Mouse (Mus musculus) erythroblast, embryonic 14.5 days (primary cell): ENCODE data around the gene Scarf1. TPM values are rescaled to one million over a fixed set of nuclear protein-coding genes. Genes with fewer than 3 reads are reported as not detected.

Source experiments
- H3K27me3 ChIP-seq: 2 replicates; pipeline ENCODE4 v1.6.1; 2012; ENCODE audit warnings: inconsistent platforms; ENCODE audit not compliant: control insufficient read depth
- H3K36me3 ChIP-seq: 2 replicates; pipeline ENCODE4 v1.6.1; 2012; ENCODE audit warnings: mild to moderate bottlenecking, inconsistent platforms; ENCODE audit not compliant: control insufficient read depth
- H3K4me1 ChIP-seq: 2 replicates; pipeline ENCODE4 v1.6.1; 2012; ENCODE audit warnings: inconsistent platforms; ENCODE audit not compliant: control insufficient read depth
- H3K4me3 ChIP-seq: replicated peaks from 2 replicates; pipeline ENCODE3; 2012; ENCODE audit warnings: moderate library complexity, mild to moderate bottlenecking, inconsistent platforms
- H3K9me3 ChIP-seq: 2 replicates; pipeline ENCODE4 v1.6.1; 2012; ENCODE audit warnings: low read length, inconsistent platforms, mixed read lengths; ENCODE audit not compliant: control insufficient read depth
- GATA1 ChIP-seq: IDR thresholded peaks from 2 replicates; pipeline ENCODE4 v1.6.1; 2012; ENCODE audit warnings: low read length, inconsistent platforms, mixed read lengths
- TAL1 ChIP-seq: IDR thresholded peaks from 3 replicates; pipeline ENCODE4 v1.6.1; 2012; ENCODE audit warnings: low read length, inconsistent platforms, mixed read lengths
- polyA plus RNA-seq: library from polyadenylated mRNA; stranded (reverse); fragments of >175 nt; gene quantifications from 2 replicates; pipeline ENCODE4 v1.2.3, GENCODE M21; 2012

The Scarf1 gene
- polyA plus RNA-seq, result 0.04 and 0.06 TPM in 2 replicates

- TF ChIP-seq GATA1 (no peak), TAL1 (no peak)
- H3K9me3 ChIP-seq, result no peaks in the 10 kb centered on the region
- peaks cover 35% of the 10 kb centered on the region for H3K36me3 ChIP-seq
- peaks cover 24% of the 10 kb centered on the region for H3K4me1 ChIP-seq
- no peak within 1 kb of the TSS for H3K4me3 ChIP-seq
- no peaks in the 10 kb centered on the region for H3K27me3 ChIP-seq
Measured at GRCm38 (mm10) chr11:75513336-75513735, at the start of gene Scarf1. TSS of gene Scarf1 (plus strand) at chr11:75513540.

GRCm38 (mm10) chr11:75463624-75464023, 49.7 kb upstream of the Scarf1 start:
- H3K4me3 ChIP-seq, result peak overlapping the region; percentile 74
- peaks cover 3% of the 10 kb centered on the region for H3K9me3 ChIP-seq
- H3K36me3 ChIP-seq, result peaks cover 48% of the 10 kb centered on the region
- H3K4me1 ChIP-seq, result peaks cover 86% of the 10 kb centered on the region
- no peak for TF ChIP-seq TAL1
- TF ChIP-seq GATA1, result no peak
- H3K27me3 ChIP-seq, result no peaks in the 10 kb centered on the region

GRCm38 (mm10) chr11:75464417-75464816, 48.9 kb upstream of the Scarf1 start:
- peaks cover 83% of the 10 kb centered on the region for H3K4me1 ChIP-seq

GRCm38 (mm10) chr11:75465051-75465450, 48.3 kb upstream of the Scarf1 start:
- H3K9me3 ChIP-seq, result peaks cover 3% of the 10 kb centered on the region
- peaks cover 80% of the 10 kb centered on the region for H3K4me1 ChIP-seq

More at GRCm38 (mm10) chr11:75464417-75464816, 48.9 kb upstream of the Scarf1 start:
- TF ChIP-seq TAL1 (no peak), GATA1 (no peak)
- H3K4me3 ChIP-seq, result peak overlapping the region; percentile 13
- H3K36me3 ChIP-seq, result peaks cover 49% of the 10 kb centered on the region
- H3K27me3 ChIP-seq, result no peaks in the 10 kb centered on the region
- peaks cover 3% of the 10 kb centered on the region for H3K9me3 ChIP-seq

GRCm38 (mm10) chr11:75466731-75467505, 46.4 kb upstream of the Scarf1 start:
- TF ChIP-seq GATA1, result no peak
- no peak for TF ChIP-seq TAL1
- H3K4me3 ChIP-seq, result peak overlapping the region; percentile 69
- peaks cover 53% of the 10 kb centered on the region for H3K36me3 ChIP-seq
- H3K9me3 ChIP-seq, result peaks cover 3% of the 10 kb centered on the region
- H3K27me3 ChIP-seq, result no peaks in the 10 kb centered on the region
- H3K4me1 ChIP-seq, result peaks cover 75% of the 10 kb centered on the region

More at GRCm38 (mm10) chr11:75465051-75465450, 48.3 kb upstream of the Scarf1 start:
- peak overlapping the region; percentile 5 for H3K4me3 ChIP-seq
- no peaks in the 10 kb centered on the region for H3K27me3 ChIP-seq
- TF ChIP-seq GATA1 (no peak), TAL1 (no peak)
- peaks cover 53% of the 10 kb centered on the region for H3K36me3 ChIP-seq

- Histone ChIP-seq H3K4me1 (peaks cover 74% of the 10 kb centered on the region), H3K4me3 (peak overlapping the region; percentile 69), H3K27me3 (no peaks in the 10 kb centered on the region), H3K9me3 (peaks cover 3% of the 10 kb centered on the region), H3K36me3 (peaks cover 49% of the 10 kb centered on the region)
- TF ChIP-seq GATA1 (peak; percentile 28; the same call in 1 of the 2 replicates), TAL1 (no peak)
Measured at GRCm38 (mm10) chr11:75467512-75468215, 45.7 kb upstream of the Scarf1 start.

- H3K4me1 ChIP-seq, result peaks cover 74% of the 10 kb centered on the region
- no peak for TF ChIP-seq TAL1
- H3K36me3 ChIP-seq, result peaks cover 44% of the 10 kb centered on the region
- no peaks in the 10 kb centered on the region for H3K27me3 ChIP-seq
- H3K9me3 ChIP-seq, result peaks cover 3% of the 10 kb centered on the region
- H3K4me3 ChIP-seq, result peak overlapping the region; percentile 69
Measured at GRCm38 (mm10) chr11:75468410-75468809, 44.9 kb upstream of the Scarf1 start.

GRCm38 (mm10) chr11:75469261-75469660, 44.1 kb upstream of the Scarf1 start:
- Histone ChIP-seq H3K4me3 (no peak overlapping the region), H3K36me3 (peaks cover 35% of the 10 kb centered on the region), H3K27me3 (no peaks in the 10 kb centered on the region), H3K9me3 (peaks cover 3% of the 10 kb centered on the region), H3K4me1 (peaks cover 67% of the 10 kb centered on the region)
- TF ChIP-seq TAL1 (no peak), GATA1 (no peak)

- Histone ChIP-seq H3K4me3 (no peak overlapping the region), H3K4me1 (peaks cover 53% of the 10 kb centered on the region), H3K27me3 (no peaks in the 10 kb centered on the region), H3K9me3 (peaks cover 3% of the 10 kb centered on the region), H3K36me3 (peaks cover 21% of the 10 kb centered on the region)
- TF ChIP-seq GATA1 (no peak), TAL1 (no peak)
Measured at GRCm38 (mm10) chr11:75470675-75471074, 42.7 kb upstream of the Scarf1 start.
